Mouse (Mus musculus) liver, embryonic 14.5 days (tissue): ENCODE data around the gene Mllt11.

Source experiments
- CTCF ChIP-seq: IDR thresholded peaks from 2 replicates; pipeline ENCODE4 v1.5.1; 2016; ENCODE audit warnings: antibody characterized with exemption, low read depth, control low read depth
- EP300 ChIP-seq: IDR thresholded peaks from 2 replicates; pipeline ENCODE4 v1.6.1; 2016; ENCODE audit warnings: antibody characterized with exemption, low read depth

DNA sequence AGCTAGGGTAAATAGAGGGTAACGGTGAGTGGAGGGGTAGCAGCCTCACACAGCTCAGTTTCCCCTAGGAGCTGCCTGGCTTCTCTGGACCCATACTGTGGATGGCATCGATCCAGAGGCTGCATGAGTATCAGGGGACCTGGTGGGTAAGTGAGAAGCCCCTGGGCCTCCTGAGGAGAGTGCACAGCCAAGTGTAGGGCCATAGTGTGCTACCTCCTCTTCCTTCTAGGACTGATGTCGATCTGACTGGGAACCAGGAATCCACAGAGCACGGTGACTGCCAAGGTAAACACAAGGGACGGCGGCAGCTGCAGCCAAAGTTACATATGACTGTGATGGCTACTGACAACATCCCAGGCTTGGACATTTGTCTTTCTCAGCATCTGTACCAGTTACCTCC is 60.9 kb downstream of the Mllt11 start:
- TF ChIP-seq CTCF (no peak), EP300 (no peak)
